Mouse (Mus musculus): ENCODE results near the gene Spata1. TPM values are rescaled to one million over a fixed set of nuclear protein-coding genes. Genes with fewer than 3 reads are reported as not detected.

Gene Spata1
- polyA plus RNA-seq, 1 experiment from 2014 or later, result 4.6 TPM

DNA sequence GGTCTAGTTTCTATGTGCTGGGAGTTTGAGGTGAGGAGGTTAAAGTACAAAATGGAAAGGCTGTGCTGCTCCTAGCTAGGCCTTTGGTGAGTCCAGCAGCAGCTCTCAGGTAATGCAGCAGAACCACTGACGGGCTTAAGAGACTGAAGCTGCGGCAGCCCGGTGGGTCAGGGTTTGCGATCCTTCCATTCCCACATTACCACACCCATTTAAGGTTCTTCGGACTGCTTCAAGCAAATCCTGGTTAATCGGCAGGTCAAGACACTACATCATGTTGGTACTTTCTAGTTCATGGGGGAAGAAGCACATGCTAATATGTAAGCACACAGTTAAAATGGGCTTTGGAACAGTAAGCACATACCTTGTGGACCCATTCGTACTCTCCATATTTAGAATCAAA is 7.2 kb upstream of the Spata1 start:
- Histone ChIP-seq H3K27ac (ENCODE audit: low read length) (no peak overlapping the region), H3K9me3 (replicated peaks; ENCODE audit: control insufficient read depth, low read length, poor library complexity, severe bottlenecking) (no peaks in the 10 kb centered on the region), H3K9ac (ENCODE audit: low read depth, low read length) (no peak overlapping the region), H3K36me3 (ENCODE audit: control insufficient read depth, insufficient read depth, low read length) (peaks cover 27% of the 10 kb centered on the region), H3K4me1 (ENCODE audit: control insufficient read depth, insufficient read depth, low read length) (peaks cover 2% of the 10 kb centered on the region; the same call in 1 of the 2 replicates), H3K27me3 (ENCODE audit: control insufficient read depth, insufficient read depth, low read depth, low read length) (no peaks in the 10 kb centered on the region), H3K4me3 (ENCODE audit: low read depth, low read length) (no peak overlapping the region), H3K4me2 (ENCODE audit: low read length) (no peak overlapping the region)
- no peak for ATAC-seq
- WGBS, result 94% methylated on average over 7 of the region's 7 CpGs

DNA sequence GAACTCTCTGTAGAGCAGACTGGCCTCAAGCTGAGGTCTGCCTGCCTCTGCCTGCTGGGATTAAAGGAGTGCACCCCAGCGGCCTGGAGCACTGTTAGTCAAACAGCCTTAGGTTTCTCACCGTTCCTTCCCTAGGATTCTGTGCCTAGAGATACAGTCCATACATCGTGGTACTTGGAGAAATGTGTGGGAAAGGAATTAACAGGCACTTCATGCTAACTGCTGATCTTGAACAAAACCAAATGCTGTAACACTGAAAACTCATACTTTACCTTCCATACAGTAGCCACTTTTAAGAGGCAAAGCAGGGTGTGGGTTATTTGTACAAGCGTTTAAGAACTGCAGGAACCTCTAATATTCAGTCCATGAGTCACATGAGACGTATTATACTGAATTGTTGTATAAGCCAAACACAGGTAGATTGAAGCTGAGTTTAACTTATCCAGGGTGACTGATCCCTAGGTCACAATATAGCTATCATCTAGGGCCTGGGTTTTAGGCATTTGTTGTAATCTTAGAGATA is 2.1 kb upstream of the Spata1 start:
- Histone ChIP-seq H3K9me3 (replicated peaks; ENCODE audit: control insufficient read depth, low read length, poor library complexity, severe bottlenecking) (no peaks in the 10 kb centered on the region), H3K4me1 (ENCODE audit: control insufficient read depth, insufficient read depth, low read length) (peaks cover 11% of the 10 kb centered on the region), H3K4me3 (ENCODE audit: low read depth, low read length) (no peak overlapping the region), H3K27ac (ENCODE audit: low read length) (no peak overlapping the region), H3K4me2 (ENCODE audit: low read length) (peak overlapping the region; percentile 54), H3K27me3 (ENCODE audit: control insufficient read depth, insufficient read depth, low read depth, low read length) (no peaks in the 10 kb centered on the region), H3K9ac (ENCODE audit: low read depth, low read length) (0 out of 2 replicates have a peak overlapping the region, but pooled peaks have one; percentile 11), H3K36me3 (ENCODE audit: control insufficient read depth, insufficient read depth, low read length) (peaks cover 11% of the 10 kb centered on the region)
- ATAC-seq, result no peak
- 63% methylated on average over 5 of the region's 5 CpGs for WGBS

DNA sequence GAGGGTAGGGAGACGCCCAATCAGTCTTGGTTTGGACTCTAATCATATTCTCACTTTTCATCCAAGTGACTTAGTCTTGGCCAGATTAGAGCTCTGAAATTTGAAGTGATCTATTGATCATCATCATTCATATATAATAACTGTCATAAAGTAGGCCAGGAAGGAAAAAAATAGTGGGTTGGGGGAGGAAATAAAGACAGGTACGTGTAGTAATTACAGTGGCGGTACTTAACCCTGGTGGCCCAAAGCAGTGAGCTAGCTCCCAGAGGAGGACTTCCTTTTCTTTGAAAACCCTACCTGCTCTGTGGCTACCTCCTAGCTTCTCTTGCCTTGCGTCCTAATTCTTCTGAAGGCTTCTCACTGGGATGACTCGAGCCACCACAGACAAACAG is 1.3 kb upstream of the Spata1 start:
- 8% methylated on average over 5 of the region's 5 CpGs for WGBS
- ATAC-seq, result no peak
- no peaks in the 10 kb centered on the region for H3K9me3 ChIP-seq (replicated peaks; ENCODE audit: control insufficient read depth, low read length, poor library complexity, severe bottlenecking)
- H3K36me3 ChIP-seq (ENCODE audit: control insufficient read depth, insufficient read depth, low read length), result peaks cover 8% of the 10 kb centered on the region
- H3K4me1 ChIP-seq (ENCODE audit: control insufficient read depth, insufficient read depth, low read length), result peaks cover 11% of the 10 kb centered on the region
- peak overlapping the region; percentile 61; the same call in 1 of the 2 replicates for H3K9ac ChIP-seq (ENCODE audit: low read depth, low read length)
- peak overlapping the region; percentile 54 for H3K4me2 ChIP-seq (ENCODE audit: low read length)
- no peaks in the 10 kb centered on the region for H3K27me3 ChIP-seq (ENCODE audit: control insufficient read depth, insufficient read depth, low read depth, low read length)
- H3K4me3 ChIP-seq (ENCODE audit: low read depth, low read length), result peak overlapping the region; percentile 74
- H3K27ac ChIP-seq (ENCODE audit: low read length), result no peak overlapping the region

DNA sequence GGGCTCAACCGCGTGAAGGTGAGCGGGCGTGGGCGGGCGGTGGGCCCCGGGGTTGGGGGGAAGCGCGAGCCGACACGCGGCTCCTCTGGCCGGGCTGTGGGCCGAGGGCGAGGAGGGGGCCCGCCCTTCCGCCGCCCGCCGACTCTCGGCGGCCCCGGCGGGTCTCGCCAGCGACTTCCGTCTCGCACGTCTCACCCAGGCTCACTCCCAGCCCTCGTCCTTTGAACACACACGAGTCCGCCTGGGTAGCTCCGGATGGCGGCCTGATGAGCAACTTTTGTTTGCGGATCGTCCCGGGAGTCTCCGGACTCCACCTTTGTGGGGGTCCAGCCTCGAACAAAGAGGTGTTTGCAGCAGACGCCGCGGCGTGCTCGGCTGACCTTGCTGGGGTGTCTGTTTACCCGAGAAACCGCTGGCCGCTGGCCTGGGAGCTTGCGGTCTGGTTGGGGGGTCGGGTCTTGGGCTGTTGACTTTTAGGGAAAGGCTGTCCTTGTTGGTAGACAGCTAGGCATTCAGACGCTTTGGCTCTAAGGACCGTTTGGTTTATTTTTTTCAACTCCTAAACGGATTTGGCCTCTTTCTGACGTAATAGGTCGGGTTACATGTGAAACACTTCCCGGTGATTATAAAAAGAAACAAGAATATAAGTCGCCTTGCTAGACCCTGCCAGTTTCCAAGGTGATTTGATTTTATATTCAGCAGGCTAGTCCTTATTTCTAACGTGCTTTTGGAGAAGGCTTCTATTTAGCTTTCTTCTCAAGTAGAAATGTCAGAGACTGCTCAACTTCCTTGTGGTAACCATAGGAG is 653 bp upstream of the Spata1 start:
- peaks cover 11% of the 10 kb centered on the region for H3K4me1 ChIP-seq (ENCODE audit: control insufficient read depth, insufficient read depth, low read length)
- ATAC-seq, result peak; percentile 85
- peak overlapping the region; percentile 69 for H3K27ac ChIP-seq (ENCODE audit: low read length)
- peaks cover 5% of the 10 kb centered on the region for H3K36me3 ChIP-seq (ENCODE audit: control insufficient read depth, insufficient read depth, low read length)
- 0% methylated on average over 56 of the region's 57 CpGs for WGBS
- H3K27me3 ChIP-seq (ENCODE audit: control insufficient read depth, insufficient read depth, low read depth, low read length), result no peaks in the 10 kb centered on the region
- peak overlapping the region; percentile 61 for H3K9ac ChIP-seq (ENCODE audit: low read depth, low read length)
- H3K9me3 ChIP-seq (replicated peaks; ENCODE audit: control insufficient read depth, low read length, poor library complexity, severe bottlenecking), result no peaks in the 10 kb centered on the region
- H3K4me3 ChIP-seq (ENCODE audit: low read depth, low read length), result peak overlapping the region; percentile 74
- H3K4me2 ChIP-seq (ENCODE audit: low read length), result peak overlapping the region; percentile 54

DNA sequence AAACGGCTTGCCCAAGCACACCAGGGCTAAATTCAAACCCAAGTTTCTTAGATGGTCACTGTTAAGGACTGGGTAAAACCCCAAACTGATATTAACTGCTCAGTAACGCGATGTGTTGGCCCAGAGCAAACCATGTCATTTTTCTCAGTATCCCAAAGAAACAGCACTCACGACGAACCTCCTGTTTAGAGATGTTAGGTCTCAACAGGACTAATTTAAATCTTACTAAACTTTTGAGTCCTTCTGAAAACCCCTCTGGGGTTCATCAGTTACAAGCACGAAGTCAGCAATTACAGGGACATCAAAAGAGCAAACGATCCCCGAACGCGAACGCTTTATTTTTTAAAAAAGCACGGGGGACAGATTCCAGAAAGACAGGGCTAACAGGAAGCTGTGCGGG is 564 bp downstream of the Spata1 start:
- no peak; the same call in 1 of the 2 replicates for ATAC-seq
- peak overlapping the region; percentile 73 for H3K27ac ChIP-seq (ENCODE audit: low read length)
- 5% methylated on average over 13 of the region's 13 CpGs for WGBS

DNA sequence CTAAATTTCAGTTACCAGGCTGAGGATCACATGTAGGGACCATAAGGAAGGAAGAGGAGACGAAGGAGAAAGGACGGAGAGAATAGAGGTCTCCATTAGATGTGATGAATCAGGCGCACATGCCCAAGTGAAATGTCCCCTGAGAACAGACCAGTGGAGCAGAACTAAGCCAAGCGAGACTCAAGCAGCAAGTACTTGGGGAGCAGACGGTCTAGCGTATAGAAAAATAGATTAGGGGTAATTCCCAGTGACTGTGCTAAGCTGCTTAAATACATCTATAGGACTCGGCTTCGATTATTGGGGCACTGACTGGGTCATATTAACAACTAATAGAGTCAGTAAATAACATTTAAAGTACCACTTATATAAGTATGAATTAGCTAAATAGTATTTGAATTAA is 4.6 kb downstream of the Spata1 start:
- Histone ChIP-seq H3K4me2 (ENCODE audit: low read length) (no peak overlapping the region), H3K27me3 (ENCODE audit: control insufficient read depth, insufficient read depth, low read depth, low read length) (no peaks in the 10 kb centered on the region), H3K4me1 (ENCODE audit: control insufficient read depth, insufficient read depth, low read length) (no peaks in the 10 kb centered on the region), H3K4me3 (ENCODE audit: low read depth, low read length) (no peak overlapping the region), H3K36me3 (ENCODE audit: control insufficient read depth, insufficient read depth, low read length) (no peaks in the 10 kb centered on the region), H3K9me3 (replicated peaks; ENCODE audit: control insufficient read depth, low read length, poor library complexity, severe bottlenecking) (no peaks in the 10 kb centered on the region), H3K27ac (ENCODE audit: low read length) (no peak overlapping the region), H3K9ac (ENCODE audit: low read depth, low read length) (no peak overlapping the region)
- WGBS, result 21% methylated on average over 8 of the region's 8 CpGs
- no peak for ATAC-seq

More for the DNA sequence above, 564 bp downstream of the Spata1 start:
- H3K9me3 ChIP-seq (replicated peaks; ENCODE audit: control insufficient read depth, low read length, poor library complexity, severe bottlenecking), result no peaks in the 10 kb centered on the region
- H3K36me3 ChIP-seq (ENCODE audit: control insufficient read depth, insufficient read depth, low read length), result peaks cover 5% of the 10 kb centered on the region
- H3K4me3 ChIP-seq (ENCODE audit: low read depth, low read length), result peak overlapping the region; percentile 74
- H3K27me3 ChIP-seq (ENCODE audit: control insufficient read depth, insufficient read depth, low read depth, low read length), result no peaks in the 10 kb centered on the region
- peak overlapping the region; percentile 54 for H3K4me2 ChIP-seq (ENCODE audit: low read length)
- peak overlapping the region; percentile 61 for H3K9ac ChIP-seq (ENCODE audit: low read depth, low read length)
- peaks cover 11% of the 10 kb centered on the region for H3K4me1 ChIP-seq (ENCODE audit: control insufficient read depth, insufficient read depth, low read length)

DNA sequence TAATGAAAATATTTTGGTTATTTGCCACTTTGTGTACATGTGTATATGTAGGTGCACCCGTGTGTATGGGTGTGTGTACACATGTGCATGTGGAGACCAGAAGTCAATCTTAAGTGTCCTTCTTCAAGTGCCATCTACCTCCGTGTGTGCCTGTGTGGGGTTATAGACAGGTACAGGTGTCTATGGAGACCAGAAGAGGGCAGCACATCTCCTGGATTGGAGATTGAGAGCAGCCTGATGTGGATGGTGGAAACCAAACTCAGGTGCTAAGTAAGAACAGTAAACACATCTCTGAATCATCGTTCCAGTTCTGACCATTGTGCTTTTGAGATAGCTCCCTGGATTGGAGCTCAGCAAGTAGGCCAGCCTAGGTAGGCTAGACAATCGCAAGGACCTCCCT is 13.1 kb downstream of the Spata1 start:
- ATAC-seq, result no peak
- no peak overlapping the region for H3K4me2 ChIP-seq (ENCODE audit: low read length)
- no peaks in the 10 kb centered on the region for H3K27me3 ChIP-seq (ENCODE audit: control insufficient read depth, insufficient read depth, low read depth, low read length)
- no peaks in the 10 kb centered on the region for H3K4me1 ChIP-seq (ENCODE audit: control insufficient read depth, insufficient read depth, low read length)
- H3K4me3 ChIP-seq (ENCODE audit: low read depth, low read length), result no peak overlapping the region
- H3K27ac ChIP-seq (ENCODE audit: low read length), result no peak overlapping the region
- no peak overlapping the region for H3K9ac ChIP-seq (ENCODE audit: low read depth, low read length)
- no peaks in the 10 kb centered on the region for H3K9me3 ChIP-seq (replicated peaks; ENCODE audit: control insufficient read depth, low read length, poor library complexity, severe bottlenecking)
- 0 out of 2 replicates have a peak, but pooled peaks cover 2% of the 10 kb centered on the region for H3K36me3 ChIP-seq (ENCODE audit: control insufficient read depth, insufficient read depth, low read length)
- WGBS, result 88% methylated on average over 4 of the region's 4 CpGs

DNA sequence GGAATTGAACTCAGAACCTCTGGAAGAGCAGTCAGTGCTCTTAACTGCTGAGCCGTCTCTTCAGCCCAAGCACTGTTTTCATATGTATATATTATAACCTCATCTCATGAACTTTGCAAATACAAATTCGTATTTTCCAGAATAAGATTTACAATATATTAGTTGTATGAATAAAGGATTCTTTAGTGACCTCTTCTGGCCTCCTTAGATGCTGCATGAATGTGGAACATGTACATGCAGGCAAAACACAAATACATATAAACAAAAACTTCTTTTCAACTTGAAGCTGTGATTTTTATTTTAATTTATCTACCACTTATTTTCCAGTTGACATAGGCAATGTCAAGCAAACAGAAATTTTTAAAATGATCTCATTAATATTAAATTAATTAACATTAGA is 17.5 kb downstream of the Spata1 start:
- no peak for ATAC-seq
- no peaks in the 10 kb centered on the region for H3K4me1 ChIP-seq (ENCODE audit: control insufficient read depth, insufficient read depth, low read length)
- H3K27me3 ChIP-seq (ENCODE audit: control insufficient read depth, insufficient read depth, low read depth, low read length), result no peaks in the 10 kb centered on the region
- H3K4me2 ChIP-seq (ENCODE audit: low read length), result no peak overlapping the region
- H3K9me3 ChIP-seq (replicated peaks; ENCODE audit: control insufficient read depth, low read length, poor library complexity, severe bottlenecking), result no peaks in the 10 kb centered on the region
- WGBS, result 65% methylated on average over 2 of the region's 2 CpGs
- H3K27ac ChIP-seq (ENCODE audit: low read length), result no peak overlapping the region
- no peak overlapping the region for H3K4me3 ChIP-seq (ENCODE audit: low read depth, low read length)
- H3K9ac ChIP-seq (ENCODE audit: low read depth, low read length), result no peak overlapping the region
- 0 out of 2 replicates have a peak, but pooled peaks cover 2% of the 10 kb centered on the region for H3K36me3 ChIP-seq (ENCODE audit: control insufficient read depth, insufficient read depth, low read length)

DNA sequence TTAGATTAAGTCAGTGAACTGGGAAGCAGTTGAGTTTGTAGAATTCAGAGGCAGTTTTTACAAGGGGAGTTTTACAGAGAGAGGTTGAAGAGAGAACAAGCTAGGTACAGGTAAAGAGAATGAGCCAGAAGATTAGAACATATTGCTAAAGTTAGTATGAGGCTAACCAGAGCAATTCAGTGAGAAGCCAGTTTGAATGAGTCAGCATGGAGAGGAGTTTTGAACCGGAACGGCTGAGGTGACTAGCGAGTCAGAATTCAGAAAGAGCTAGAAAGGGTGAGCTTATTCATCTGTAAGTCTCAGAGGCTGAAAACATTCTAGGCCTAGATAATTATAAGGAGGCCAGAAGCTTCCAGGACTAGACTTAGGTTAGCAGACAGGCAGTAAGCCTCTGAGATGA is 25.1 kb downstream of the Spata1 start:
- Histone ChIP-seq H3K4me3 (ENCODE audit: low read depth, low read length) (no peak overlapping the region), H3K4me2 (ENCODE audit: low read length) (no peak overlapping the region), H3K27ac (ENCODE audit: low read length) (no peak overlapping the region), H3K9me3 (replicated peaks; ENCODE audit: control insufficient read depth, low read length, poor library complexity, severe bottlenecking) (no peaks in the 10 kb centered on the region), H3K27me3 (ENCODE audit: control insufficient read depth, insufficient read depth, low read depth, low read length) (no peaks in the 10 kb centered on the region), H3K4me1 (ENCODE audit: control insufficient read depth, insufficient read depth, low read length) (no peaks in the 10 kb centered on the region), H3K9ac (ENCODE audit: low read depth, low read length) (no peak overlapping the region), H3K36me3 (ENCODE audit: control insufficient read depth, insufficient read depth, low read length) (no peaks in the 10 kb centered on the region)
- ATAC-seq, result no peak
- 86% methylated on average over 3 of the region's 3 CpGs for WGBS
